Mouse (Mus musculus) cortical plate, adult 2 months (tissue): Measurements from ENCODE around the gene Tdg. TPM values are rescaled to one million over a fixed set of nuclear protein-coding genes. Genes with fewer than 3 reads are reported as not detected.

Source experiments
- H3K27ac ChIP-seq: fragments of 200-500 bp; 2 replicates; pipeline ENCODE4 v1.5.1; 2012; ENCODE audit warnings: low read length, control low read depth, inconsistent platforms; ENCODE audit not compliant: insufficient read depth
- H3K4me1 ChIP-seq: fragments of 200-500 bp; 2 replicates; pipeline ENCODE4 v1.6.1; 2011; ENCODE audit warnings: low read length; ENCODE audit not compliant: control insufficient read depth, insufficient read depth
- H3K4me3 ChIP-seq: fragments of 200-500 bp; 2 replicates; pipeline ENCODE4 v1.5.1; 2011; ENCODE audit warnings: mild to moderate bottlenecking, low read length, control low read depth; ENCODE audit not compliant: insufficient read depth
- CTCF ChIP-seq: fragments of 200-500 bp; IDR thresholded peaks from 2 replicates; pipeline ENCODE4 v1.5.1; 2011; ENCODE audit warnings: mild to moderate bottlenecking, control low read depth, low read length; ENCODE audit not compliant: insufficient read depth; ENCODE audit errors: extremely low read depth
- POLR2A ChIP-seq: fragments of 200-500 bp; IDR thresholded peaks from 2 replicates; pipeline ENCODE4 v1.6.1; 2011; ENCODE audit warnings: mild to moderate bottlenecking, low read length, control low read depth; ENCODE audit not compliant: insufficient read depth; ENCODE audit errors: extremely low read depth
- polyA plus RNA-seq: library from polyadenylated mRNA; depleted of rRNA; stranded (reverse); fragments of >200 nt; gene quantifications from 2 replicates; pipeline ENCODE4 v1.2.3, GENCODE M21; 2012; rRNA removed

The Tdg gene
- polyA plus RNA-seq, 1 experiment: 54.7 TPM

GRCm38 (mm10) chr10:82690494-82690893, 60.9 kb downstream of the Tdg start, which contains the start of gene Glt8d2:
TSS of gene Glt8d2 (minus strand) at chr10:82690650.
- no peaks in the 10 kb centered on the region for H3K4me1 ChIP-seq
- TF ChIP-seq POLR2A: peak; percentile 36; the same call in 1 of the 2 replicates
- no peak for TF ChIP-seq CTCF

GRCm38 (mm10) chr10:82695956-82696355, 66.3 kb downstream of the Tdg start, which contains the start of gene Hcfc2:
TSS of gene Hcfc2 (plus strand) at chr10:82696160.
- Histone ChIP-seq H3K4me3 (no peak within 1 kb of the TSS), H3K27ac (no peak within 1 kb of the TSS), H3K4me1 (no peaks in the 10 kb centered on the region)
- TF ChIP-seq CTCF (no peak), POLR2A (no peak)

More at GRCm38 (mm10) chr10:82690494-82690893, 60.9 kb downstream of the Tdg start, which contains the start of gene Glt8d2:
- Histone ChIP-seq H3K4me3 (peak within 1 kb of the TSS; percentile 19), H3K27ac (peak within 1 kb of the TSS; percentile 70; the same call in 1 of the 2 replicates)

- no peak overlapping the region for H3K4me3 ChIP-seq
- H3K27ac ChIP-seq: no peak overlapping the region
- peaks cover 2% of the 10 kb centered on the region; the same call in 1 of the 2 replicates for H3K4me1 ChIP-seq
- TF ChIP-seq CTCF (no peak), POLR2A (no peak)
These were observed 66.9 kb downstream of the Tdg start for GRCm38 (mm10) chr10:82696453-82697079.

GRCm38 (mm10) chr10:82697305-82697898, 67.8 kb downstream of the Tdg start:
- Histone ChIP-seq H3K4me3 (no peak overlapping the region), H3K4me1 (peaks cover 2% of the 10 kb centered on the region; the same call in 1 of the 2 replicates), H3K27ac (no peak overlapping the region)
- TF ChIP-seq POLR2A: no peak
- no peak for TF ChIP-seq CTCF

GRCm38 (mm10) chr10:82698712-82699261, 69.2 kb downstream of the Tdg start:
- peak overlapping the region; percentile 78 for H3K27ac ChIP-seq
- TF ChIP-seq CTCF: no peak
- peak; percentile 32; the same call in 1 of the 2 replicates for TF ChIP-seq POLR2A
- H3K4me1 ChIP-seq: peaks cover 2% of the 10 kb centered on the region; the same call in 1 of the 2 replicates
- peak overlapping the region; percentile 85 for H3K4me3 ChIP-seq

- Histone ChIP-seq H3K4me3 (peak overlapping the region; percentile 85), H3K4me1 (peaks cover 2% of the 10 kb centered on the region; the same call in 1 of the 2 replicates), H3K27ac (peak overlapping the region; percentile 78)
- TF ChIP-seq POLR2A (no peak), CTCF (no peak)
These were observed 69.8 kb downstream of the Tdg start for GRCm38 (mm10) chr10:82699296-82699941.

Other genes starting within 250 kb of the Tdg start
- not detected in 2 replicates for gene Gm1553, start 137.2 kb upstream of the Tdg start, polyA plus RNA-seq
- gene 1190007I07Rik, start 6.6 kb upstream of the Tdg start, polyA plus RNA-seq: 32.5 and 33.3 TPM in 2 replicates
- gene Glt8d2, start 60.8 kb downstream of the Tdg start, polyA plus RNA-seq: 17.7 and 18.1 TPM in 2 replicates
- 33.1 and 33.8 TPM in 2 replicates for gene Hcfc2, start 66.3 kb downstream of the Tdg start, polyA plus RNA-seq
- gene Nfyb, start 134.3 kb downstream of the Tdg start, polyA plus RNA-seq: 54.6 and 60.5 TPM in 2 replicates
- gene Txnrd1, start 204.1 kb downstream of the Tdg start, polyA plus RNA-seq: 36.8 and 38.3 TPM in 2 replicates
- gene Eid3, start 236.8 kb downstream of the Tdg start, polyA plus RNA-seq: 0.61 and 0.68 TPM in 2 replicates